28 mouse cellular contexts compared by ENCODE assay signal in the genomic region with DNA sequence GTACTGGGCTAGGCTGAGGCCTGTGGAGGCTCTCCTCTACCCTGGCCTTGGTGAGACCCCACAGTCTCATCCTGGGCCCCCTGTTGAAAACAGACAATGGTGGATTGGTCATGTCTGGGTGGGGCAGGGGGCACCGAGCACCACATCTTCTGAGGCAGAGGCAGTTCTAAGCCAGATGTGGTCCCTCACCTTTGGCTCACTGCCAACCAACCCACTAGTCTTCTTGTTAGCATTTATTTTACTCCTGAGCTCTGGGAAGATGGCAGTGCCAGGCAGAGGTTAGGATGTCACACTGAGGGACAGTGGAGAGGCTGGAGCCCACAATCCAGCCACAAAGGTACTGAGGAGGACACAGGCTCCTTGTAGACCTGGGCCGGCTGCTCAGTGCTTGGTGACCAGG. TPM values are rescaled to one million over a fixed set of nuclear protein-coding genes. Genes with fewer than 3 reads are reported as not detected.
DNase-seq lines count a peak whose midpoint lies in the region; ATAC-seq and TF ChIP-seq lines count a peak whose summit lies in the region.
"Had no signal": no experiment of that assay in that cellular context is flagged by ENCODE, and none has a peak within 500 bp of the region (broad histone marks: within the 10 kb centered on the region; RNA-seq: fewer than 3 reads in every experiment).

No protein-coding gene starts in this region.

- no peak overlapping the region for H3K4me2 ChIP-seq in hindbrain, embryonic 16.5 days (ENCODE audit: low read length)
- no peak overlapping the region for H3K4me2 ChIP-seq in liver, embryonic 12.5 days
- H3K4me2 ChIP-seq in lung, postnatal 0 days (replicated peaks; ENCODE audit: low read depth, low read length) = no peak overlapping the region
- H3K4me2 ChIP-seq: forebrain, embryonic 13.5 days; limb, embryonic 13.5 days; lung, embryonic 14.5 days; midbrain, embryonic 13.5 days had no signal

- DNase-seq in cerebellum, adult 9-10 months = peak; percentile 62
- no peak for DNase-seq in cerebellum, adult 2 months
- no peak for DNase-seq in hindbrain, embryonic 10.5 days (ENCODE audit: low spot score)
- no peak for DNase-seq in liver
- DNase-seq in embryonic facial prominence, embryonic 10.5 days (ENCODE audit: low spot score) = no peak
- DNase-seq in lung, postnatal 0 days (ENCODE audit: low spot score) = no peak
- DNase-seq: adrenal gland, postnatal 10 days; embryo, embryonic 11 days; gastrocnemius, postnatal 14 days; heart, postnatal 4 days; kidney, adult 11 months; kidney, postnatal 14 days; layer of hippocampus, adult 9-11 months; lung, embryonic 14.5 days; right cerebral cortex, adult 18-20 months; spleen, adult 18-20 months; thymus, adult 2 months; thymus, postnatal 36 days had no signal

- H3K9ac ChIP-seq in hindbrain, embryonic 16.5 days (ENCODE audit: low read depth, low read length) = no peak overlapping the region
- no peak overlapping the region for H3K9ac ChIP-seq in liver, embryonic 12.5 days
- no peak overlapping the region for H3K9ac ChIP-seq in lung, postnatal 0 days (replicated peaks; ENCODE audit: low read depth)
- H3K9ac ChIP-seq: forebrain, embryonic 13.5 days; limb, embryonic 13.5 days; liver, embryonic 14.5 days; lung, embryonic 14.5 days; midbrain, embryonic 13.5 days had no signal

- no peaks in the 10 kb centered on the region for H3K27me3 ChIP-seq in cerebellum, adult 2 months (ENCODE audit: control insufficient read depth, insufficient read depth, low read length)
- H3K27me3 ChIP-seq in hindbrain, embryonic 10.5 days (ENCODE audit: insufficient read depth, poor library complexity, severe bottlenecking) = no peaks in the 10 kb centered on the region
- H3K27me3 ChIP-seq in hindbrain, embryonic 16.5 days (replicated peaks; ENCODE audit: control insufficient read depth, insufficient read depth, low read length) = no peaks in the 10 kb centered on the region
- no peaks in the 10 kb centered on the region for H3K27me3 ChIP-seq in liver, embryonic 12.5 days (replicated peaks)
- H3K27me3 ChIP-seq in embryonic facial prominence, embryonic 10.5 days (replicated peaks; ENCODE audit: low read depth, poor library complexity, severe bottlenecking) = peaks cover 10% of the 10 kb centered on the region; the same call in 1 of the 2 replicates
- no peaks in the 10 kb centered on the region for H3K27me3 ChIP-seq in lung, postnatal 0 days (replicated peaks; ENCODE audit: insufficient read depth, low read length)
- H3K27me3 ChIP-seq: forebrain, embryonic 13.5 days; limb, embryonic 13.5 days; midbrain, embryonic 13.5 days had no signal

- TF ChIP-seq POLR2A in cerebellum, adult 2 months (IDR thresholded peaks at IDR 0.05; ENCODE audit: borderline replicate concordance, insufficient read depth, low read length) = no peak

- ATAC-seq in hindbrain, embryonic 16.5 days = no peak
- ATAC-seq in liver, embryonic 12.5 days = no peak
- no peak for ATAC-seq in lung, postnatal 0 days
- ATAC-seq: forebrain, embryonic 13.5 days; hindbrain, postnatal 0 days; midbrain, embryonic 13.5 days had no signal

- WGBS in cerebellum, adult 2 months = 63% methylated on average over 2 of the region's 2 CpGs
- 88% methylated on average over 2 of the region's 2 CpGs for WGBS in hindbrain, embryonic 10.5 days
- WGBS in hindbrain, embryonic 16.5 days = 76% methylated on average over 2 of the region's 2 CpGs
- WGBS in liver, embryonic 12.5 days (ENCODE audit: insufficient replicate concordance) = 74% methylated on average over 2 of the region's 2 CpGs
- WGBS in embryonic facial prominence, embryonic 10.5 days = 90% methylated on average over 2 of the region's 2 CpGs
- WGBS in lung, postnatal 0 days = 88% methylated on average over 2 of the region's 2 CpGs

- peaks cover 61% of the 10 kb centered on the region for H3K36me3 ChIP-seq in hindbrain, embryonic 10.5 days
- peaks cover 31% of the 10 kb centered on the region for H3K36me3 ChIP-seq in hindbrain, embryonic 16.5 days (ENCODE audit: control insufficient read depth, insufficient read depth, low read length)
- peaks cover 64% of the 10 kb centered on the region for H3K36me3 ChIP-seq in liver, embryonic 12.5 days
- peaks cover 66% of the 10 kb centered on the region for H3K36me3 ChIP-seq in embryonic facial prominence, embryonic 10.5 days (replicated peaks)
- peaks cover 22% of the 10 kb centered on the region; the same call in 1 of the 2 replicates for H3K36me3 ChIP-seq in lung, postnatal 0 days (ENCODE audit: insufficient read depth, low read length)

- no peak for TF ChIP-seq EP300 in lung, postnatal 0 days (IDR thresholded peaks at IDR 0.05)

- peaks cover 16% of the 10 kb centered on the region; the same call in 1 of the 2 replicates for H3K4me1 ChIP-seq in cerebellum, adult 2 months (ENCODE audit: control insufficient read depth, insufficient read depth, low read length)
- peaks cover 62% of the 10 kb centered on the region for H3K4me1 ChIP-seq in hindbrain, embryonic 10.5 days (replicated peaks)
- H3K4me1 ChIP-seq in hindbrain, embryonic 16.5 days (ENCODE audit: control insufficient read depth, insufficient read depth, low read depth, low read length) = peaks cover 22% of the 10 kb centered on the region
- peaks cover 52% of the 10 kb centered on the region for H3K4me1 ChIP-seq in liver, embryonic 12.5 days
- H3K4me1 ChIP-seq in embryonic facial prominence, embryonic 10.5 days = peaks cover 41% of the 10 kb centered on the region
- H3K4me1 ChIP-seq in lung, postnatal 0 days (ENCODE audit: insufficient read depth, low read depth, low read length) = peaks cover 10% of the 10 kb centered on the region; the same call in 1 of the 2 replicates

- no peak overlapping the region for H3K4me3 ChIP-seq in cerebellum, adult 2 months (replicated peaks; ENCODE audit: insufficient read depth, low read depth, low read length)
- no peak overlapping the region; the same call in 1 of the 2 replicates for H3K4me3 ChIP-seq in hindbrain, embryonic 10.5 days
- H3K4me3 ChIP-seq in hindbrain, embryonic 16.5 days (ENCODE audit: low read length) = no peak overlapping the region
- H3K4me3 ChIP-seq in liver, embryonic 12.5 days = no peak overlapping the region
- peak overlapping the region; percentile 6; the same call in 1 of the 2 replicates for H3K4me3 ChIP-seq in embryonic facial prominence, embryonic 10.5 days
- no peak overlapping the region for H3K4me3 ChIP-seq in lung, postnatal 0 days (ENCODE audit: low read depth, low read length)
- H3K4me3 ChIP-seq: erythroblast, embryonic 14.5 days; forebrain, embryonic 13.5 days; heart, embryonic 10.5 days; limb, embryonic 13.5 days; midbrain, embryonic 13.5 days had no signal

- TF ChIP-seq CTCF in cerebellum, adult 2 months (IDR thresholded peaks at IDR 0.05; ENCODE audit: borderline replicate concordance, insufficient read depth, low read depth, low read length) = no peak
- TF ChIP-seq CTCF in lung, postnatal 0 days (IDR thresholded peaks at IDR 0.05) = no peak

- no peak overlapping the region for H3K27ac ChIP-seq in cerebellum, adult 2 months (ENCODE audit: insufficient read depth, low read length)
- H3K27ac ChIP-seq in hindbrain, embryonic 10.5 days = peak overlapping the region; percentile 8; the same call in 1 of the 2 replicates
- H3K27ac ChIP-seq in hindbrain, embryonic 16.5 days (ENCODE audit: low read depth, low read length) = no peak overlapping the region
- H3K27ac ChIP-seq in liver, embryonic 12.5 days = 0 out of 2 replicates have a peak overlapping the region, but pooled peaks have one; percentile 9
- no peak overlapping the region for H3K27ac ChIP-seq in embryonic facial prominence, embryonic 10.5 days (replicated peaks)
- no peak overlapping the region for H3K27ac ChIP-seq in lung, postnatal 0 days (ENCODE audit: low read length)
- H3K27ac ChIP-seq: forebrain, embryonic 13.5 days; heart, embryonic 10.5 days; hindbrain, postnatal 0 days; limb, embryonic 13.5 days; liver, embryonic 14.5 days; midbrain, embryonic 13.5 days had no signal

- no peaks in the 10 kb centered on the region for H3K9me3 ChIP-seq in hindbrain, embryonic 10.5 days
- H3K9me3 ChIP-seq in hindbrain, embryonic 16.5 days (ENCODE audit: control insufficient read depth, low read length) = no peaks in the 10 kb centered on the region
- H3K9me3 ChIP-seq in liver, embryonic 12.5 days (replicated peaks) = no peaks in the 10 kb centered on the region
- no peaks in the 10 kb centered on the region for H3K9me3 ChIP-seq in embryonic facial prominence, embryonic 10.5 days
- H3K9me3 ChIP-seq in lung, postnatal 0 days (ENCODE audit: low read length) = no peaks in the 10 kb centered on the region
- H3K9me3 ChIP-seq: forebrain, embryonic 13.5 days; G1E; heart, embryonic 10.5 days; limb, embryonic 13.5 days; midbrain, embryonic 13.5 days had no signal

RNA-seq across cellular contexts. Expression of a gene that starts 2.9 kb away (rescaled TPM):
- 52.9 and 54.5 TPM in 2 replicates for polyA plus RNA-seq in cerebellum, adult 2 months (2012; rRNA removed)
- 38.3 and 45.1 TPM in 2 replicates for polyA plus RNA-seq in hindbrain, embryonic 10.5 days (2016; fragmentation: Nextera tagmentation; extraction: Ambion mirVana)
- 31.8 and 32.6 TPM in 2 replicates for polyA plus RNA-seq in hindbrain, embryonic 16.5 days (2015; fragmentation: Nextera tagmentation; extraction: Ambion mirVana)
- 43.0 and 50.0 TPM in 2 replicates for polyA plus RNA-seq in liver, embryonic 12.5 days (2016; fragmentation: Nextera tagmentation; extraction: Ambion mirVana)
- polyA plus RNA-seq in embryonic facial prominence, embryonic 10.5 days (2016; fragmentation: Nextera tagmentation; extraction: Ambion mirVana) = 24.4 and 25.0 TPM in 2 replicates
- 23.5 and 25.4 TPM in 2 replicates for polyA plus RNA-seq in lung, postnatal 0 days (2015; fragmentation: Nextera tagmentation; extraction: Ambion mirVana)

RNA-seq across cellular contexts. Expression of a gene that starts 3.4 kb away (rescaled TPM):
- polyA plus RNA-seq in cerebellum, adult 2 months (2012; rRNA removed) = 90.2 and 92.7 TPM in 2 replicates
- 51.0 and 51.2 TPM in 2 replicates for polyA plus RNA-seq in hindbrain, embryonic 10.5 days (2016; fragmentation: Nextera tagmentation; extraction: Ambion mirVana)
- 38.4 and 38.5 TPM in 2 replicates for polyA plus RNA-seq in hindbrain, embryonic 16.5 days (2015; fragmentation: Nextera tagmentation; extraction: Ambion mirVana)
- polyA plus RNA-seq in liver, embryonic 12.5 days (2016; fragmentation: Nextera tagmentation; extraction: Ambion mirVana) = 44.3 and 45.9 TPM in 2 replicates
- 56.2 and 58.5 TPM in 2 replicates for polyA plus RNA-seq in embryonic facial prominence, embryonic 10.5 days (2016; fragmentation: Nextera tagmentation; extraction: Ambion mirVana)
- polyA plus RNA-seq in lung, postnatal 0 days (2015; fragmentation: Nextera tagmentation; extraction: Ambion mirVana) = 37.8 and 38.1 TPM in 2 replicates

RNA-seq across cellular contexts. Expression of a gene that starts 9.0 kb away (rescaled TPM):
- 668 and 680 TPM in 2 replicates for polyA plus RNA-seq in cerebellum, adult 2 months (2012; rRNA removed)
- 303 and 313 TPM in 2 replicates for polyA plus RNA-seq in hindbrain, embryonic 10.5 days (2016; fragmentation: Nextera tagmentation; extraction: Ambion mirVana)
- 349 and 361 TPM in 2 replicates for polyA plus RNA-seq in hindbrain, embryonic 16.5 days (2015; fragmentation: Nextera tagmentation; extraction: Ambion mirVana)
- polyA plus RNA-seq in liver, embryonic 12.5 days (2016; fragmentation: Nextera tagmentation; extraction: Ambion mirVana) = 296 and 312 TPM in 2 replicates
- polyA plus RNA-seq in embryonic facial prominence, embryonic 10.5 days (2016; fragmentation: Nextera tagmentation; extraction: Ambion mirVana) = 303 and 309 TPM in 2 replicates
- 295 and 327 TPM in 2 replicates for polyA plus RNA-seq in lung, postnatal 0 days (2015; fragmentation: Nextera tagmentation; extraction: Ambion mirVana)

RNA-seq across cellular contexts. Expression of a gene that starts 31.7 kb away (rescaled TPM):
- 41.1 and 42.5 TPM in 2 replicates for polyA plus RNA-seq in cerebellum, adult 2 months (2012; rRNA removed)
- 63.6 and 102 TPM in 2 replicates for polyA plus RNA-seq in hindbrain, embryonic 10.5 days (2016; fragmentation: Nextera tagmentation; extraction: Ambion mirVana)
- 38.0 and 38.7 TPM in 2 replicates for polyA plus RNA-seq in hindbrain, embryonic 16.5 days (2015; fragmentation: Nextera tagmentation; extraction: Ambion mirVana)
- polyA plus RNA-seq in liver, embryonic 12.5 days (2016; fragmentation: Nextera tagmentation; extraction: Ambion mirVana) = 33.5 and 35.1 TPM in 2 replicates
- polyA plus RNA-seq in embryonic facial prominence, embryonic 10.5 days (2016; fragmentation: Nextera tagmentation; extraction: Ambion mirVana) = 95.9 and 98.1 TPM in 2 replicates
- 34.0 and 36.9 TPM in 2 replicates for polyA plus RNA-seq in lung, postnatal 0 days (2015; fragmentation: Nextera tagmentation; extraction: Ambion mirVana)

RNA-seq across cellular contexts. Expression of a gene that starts 34.3 kb away (rescaled TPM):
- 1,303 and 1,454 TPM in 2 replicates for polyA plus RNA-seq in cerebellum, adult 2 months (2012; rRNA removed)
- 971 and 1,039 TPM in 2 replicates for polyA plus RNA-seq in hindbrain, embryonic 10.5 days (2016; fragmentation: Nextera tagmentation; extraction: Ambion mirVana)
- polyA plus RNA-seq in hindbrain, embryonic 16.5 days (2015; fragmentation: Nextera tagmentation; extraction: Ambion mirVana) = 491 and 527 TPM in 2 replicates
- polyA plus RNA-seq in liver, embryonic 12.5 days (2016; fragmentation: Nextera tagmentation; extraction: Ambion mirVana) = 872 and 920 TPM in 2 replicates
- polyA plus RNA-seq in embryonic facial prominence, embryonic 10.5 days (2016; fragmentation: Nextera tagmentation; extraction: Ambion mirVana) = 1,079 and 1,119 TPM in 2 replicates
- 651 and 741 TPM in 2 replicates for polyA plus RNA-seq in lung, postnatal 0 days (2015; fragmentation: Nextera tagmentation; extraction: Ambion mirVana)

Comparison
In these comparisons a context has a peak if more than half of its experiments do, and no peak if none do; other contexts are left out.
1. H3K27ac ChIP-seq: peak in hindbrain, embryonic 10.5 days (single experiment) and liver, embryonic 12.5 days (single experiment); none in cerebellum, adult 2 months (single experiment), hindbrain, embryonic 16.5 days (single experiment), embryonic facial prominence, embryonic 10.5 days (single experiment) and lung, postnatal 0 days (single experiment).